Mouse (Mus musculus) embryonic stem cell, embryonic (primary cell): ENCODE measurements around the gene Ddx47.

ENCODE experiments used
- CTCF ChIA-PET, 4 experiments: fragments of 300-600 bp in 2 of 4; fragments of 350-600 bp in 2 of 4; sonication (Branson Sonifier 250); formaldehyde crosslinking; loops; one replicate each; lab custom pipeline; 2022; ENCODE audit warnings: inconsistent platforms in 2 of 4; lab: Charles Lee
- POLR2A ChIA-PET, 4 experiments: fragments of 300-600 bp in 2 of 4; fragments of 350-600 bp in 2 of 4; sonication (Branson Sonifier 250); formaldehyde crosslinking; loops; one replicate each; lab custom pipeline; 2022; ENCODE audit warnings: antibody characterized with exemption in 4 of 4, inconsistent platforms in 1 of 4; lab: Charles Lee

The Ddx47 gene

DNA sequence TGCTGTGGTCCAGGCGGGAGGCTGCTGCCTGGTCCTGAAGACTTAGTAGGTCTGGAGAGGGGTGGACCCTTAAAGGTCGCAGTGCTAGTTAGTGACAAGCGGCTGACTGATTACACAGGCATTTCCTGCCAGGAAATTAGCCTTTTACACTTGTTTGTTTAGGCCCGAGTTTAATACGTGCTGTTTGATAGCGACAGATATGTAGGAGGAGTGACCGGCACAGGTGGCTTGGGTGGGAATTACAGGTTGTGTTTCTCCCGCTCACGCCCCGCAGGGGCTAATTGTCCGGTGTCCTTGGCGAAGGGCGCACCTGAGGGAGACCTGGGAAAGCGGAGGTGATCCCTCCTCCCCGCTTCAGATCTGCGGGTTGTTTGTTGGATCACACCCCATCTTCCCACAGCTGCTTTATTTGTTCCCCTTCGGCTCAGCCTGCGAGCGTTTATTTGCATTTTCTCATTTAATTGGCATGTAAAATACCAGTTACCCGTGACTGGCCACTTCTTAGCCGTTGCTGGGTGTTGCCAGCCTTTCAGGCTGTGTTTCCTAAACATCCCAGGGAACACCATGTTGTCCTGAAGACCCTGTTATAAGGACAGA is 29.0 kb downstream of the Ddx47 start:
- POLR2A ChIA-PET, result interaction anchor here (0.5 to 11.3 kb wide), 56 partner anchors 8 to 1430 kb away, joined by 3 to 115 read pairs (median 5); partner anchors contain the start of genes Gprc5a (in 3 of the 4), Cdkn1b (in 2 of the 4), Apold1 (in 1 of the 4) and Gpr19 (in 1 of the 4)

DNA sequence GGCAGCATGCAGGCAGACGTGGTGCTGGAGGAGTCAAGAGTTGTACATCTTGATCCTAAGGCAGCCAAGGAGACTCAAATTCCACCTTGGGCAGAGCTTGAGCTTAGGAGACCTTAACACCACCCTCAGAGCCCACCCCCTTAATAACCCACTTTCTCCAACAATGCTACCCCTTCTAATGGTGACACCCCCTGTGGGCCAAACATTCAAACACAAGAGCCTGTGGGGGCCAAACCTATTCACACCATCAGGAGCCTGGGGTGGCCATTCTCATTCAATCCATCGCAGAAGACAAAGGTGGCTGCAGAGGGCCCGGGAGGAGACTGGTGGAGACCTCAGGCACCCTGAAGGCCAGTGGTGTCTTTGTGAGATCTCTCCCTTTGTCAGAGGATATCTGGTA is 30.5 kb downstream of the Ddx47 start:
- ChIA-PET CTCF (interaction anchor here in 1 of 4 experiments (0.8 kb wide), 1 partner anchor 30 kb away, joined by 3 read pairs; no protein-coding TSS in a partner anchor), POLR2A (interaction anchor here in 3 of 4 experiments (0.6 to 11.3 kb wide), 29 partner anchors 7 to 236 kb away, joined by 3 to 115 read pairs (median 6); partner anchors contain the start of genes Gprc5a (in 3 of the 3) and Cdkn1b (in 1 of the 3))

More for the DNA sequence above, 29.0 kb downstream of the Ddx47 start:
- CTCF ChIA-PET, result interaction anchor here (0.5 to 1.6 kb wide), 8 partner anchors 15 to 1350 kb away, joined by 3 to 9 read pairs (median 4); no protein-coding TSS in a partner anchor

- CTCF ChIA-PET, result no interaction called here
- POLR2A ChIA-PET, result interaction anchor here (0.6 to 11.3 kb wide), 6 partner anchors 12 to 24 kb away, joined by 3 to 115 read pairs (median 4); partner anchors contain the start of gene Gprc5a (in 1 of the 4)
Measured at GRCm38 (mm10) chr6:135047276-135047675, 35.9 kb downstream of the Ddx47 start.

DNA sequence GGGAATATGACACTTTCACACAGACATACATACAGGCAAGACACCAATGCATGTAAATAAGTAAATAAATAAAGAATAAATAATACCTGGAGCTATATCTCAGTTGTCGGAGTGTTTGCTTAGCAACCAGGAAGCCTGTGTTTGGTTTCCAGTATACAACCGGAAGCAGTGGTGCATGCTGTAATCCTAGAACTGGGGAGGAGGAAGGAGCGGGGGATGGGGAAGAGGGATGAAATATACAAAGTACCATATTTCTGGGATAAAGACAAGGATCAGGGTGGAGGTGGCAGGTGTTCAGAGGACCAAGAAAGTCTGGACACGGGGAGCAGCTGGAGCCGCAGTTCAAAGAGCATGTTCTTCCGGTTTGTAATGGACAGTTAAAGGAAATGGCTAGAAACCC is 37.1 kb downstream of the Ddx47 start:
- ChIA-PET CTCF (no interaction called here), POLR2A (interaction anchor here in 1 of 4 experiments (0.6 to 2.2 kb wide), 7 partner anchors 8 to 120 kb away, joined by 3 to 11 read pairs (median 3); partner anchors contain the start of gene Apold1)

GRCm38 (mm10) chr6:135048956-135049355 is 37.5 kb downstream of the Ddx47 start:
- ChIA-PET POLR2A (interaction anchor here in 1 of 4 experiments (0.6 to 2.2 kb wide), 7 partner anchors 9 to 121 kb away, joined by 3 to 11 read pairs (median 3); partner anchors contain the start of gene Apold1), CTCF (no interaction called here)

- CTCF ChIA-PET, result interaction anchor here in 1 of 4 experiments (1.1 to 1.4 kb wide), 2 partner anchors 27 to 91 kb away, joined by 3 read pairs; no protein-coding TSS in a partner anchor
Measured at GRCm38 (mm10) chr6:135053789-135054188, 42.4 kb downstream of the Ddx47 start.

DNA sequence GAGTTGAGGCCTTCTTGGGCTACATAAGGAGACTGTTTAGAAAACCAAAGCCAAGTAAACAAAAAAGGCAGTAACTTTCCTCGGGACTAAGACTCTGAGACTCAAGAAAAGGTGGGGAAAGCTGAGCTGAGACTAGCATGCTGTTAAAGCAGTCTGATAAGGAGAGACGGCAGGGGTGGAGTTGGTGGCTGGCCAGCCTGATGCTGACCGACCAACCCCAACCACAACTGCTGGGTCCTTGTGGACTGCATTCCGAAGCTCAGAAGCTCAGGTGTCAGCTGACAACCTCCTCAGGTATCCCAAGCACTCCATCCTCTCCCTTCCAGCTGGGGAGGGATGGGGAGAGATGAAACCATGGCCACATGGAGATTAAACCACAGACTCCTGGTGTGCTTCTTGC is 44.5 kb downstream of the Ddx47 start:
- ChIA-PET CTCF (interaction anchor here in 2 of 4 experiments (0.6 to 0.8 kb wide), 2 partner anchors 29 to 262 kb away, joined by 3 read pairs; no protein-coding TSS in a partner anchor), POLR2A (interaction anchor here in 3 of 4 experiments (1.0 to 6.8 kb wide), 8 partner anchors 9 to 38 kb away, joined by 3 to 63 read pairs (median 5); partner anchors contain the start of gene Gprc5a (in 2 of the 3))

More at GRCm38 (mm10) chr6:135053789-135054188, 42.4 kb downstream of the Ddx47 start:
- POLR2A ChIA-PET, result interaction anchor here (0.5 to 6.8 kb wide), 10 partner anchors 9 to 197 kb away, joined by 3 to 63 read pairs (median 3); partner anchors contain the start of gene Gprc5a (in 1 of the 4)

GRCm38 (mm10) chr6:135060728-135061127 is 49.3 kb downstream of the Ddx47 start:
- CTCF ChIA-PET, result interaction anchor here in 3 of 4 experiments (0.7 to 2.2 kb wide), 3 partner anchors 16 to 34 kb away, joined by 3 to 4 read pairs (median 4); no protein-coding TSS in a partner anchor
- POLR2A ChIA-PET, result interaction anchor here in 2 of 4 experiments (0.7 to 2.2 kb wide), 8 partner anchors 8 to 35 kb away, joined by 3 to 16 read pairs (median 4); no protein-coding TSS in a partner anchor

- CTCF ChIA-PET, result interaction anchor here in 1 of 4 experiments (0.9 kb wide), 1 partner anchor 14 kb away, joined by 4 read pairs; no protein-coding TSS in a partner anchor
- POLR2A ChIA-PET, result interaction anchor here (0.6 to 6.3 kb wide), 23 partner anchors 9 to 205 kb away, joined by 3 to 59 read pairs (median 5); no protein-coding TSS in a partner anchor
Measured at GRCm38 (mm10) chr6:135064621-135065020, 53.2 kb downstream of the Ddx47 start.

DNA sequence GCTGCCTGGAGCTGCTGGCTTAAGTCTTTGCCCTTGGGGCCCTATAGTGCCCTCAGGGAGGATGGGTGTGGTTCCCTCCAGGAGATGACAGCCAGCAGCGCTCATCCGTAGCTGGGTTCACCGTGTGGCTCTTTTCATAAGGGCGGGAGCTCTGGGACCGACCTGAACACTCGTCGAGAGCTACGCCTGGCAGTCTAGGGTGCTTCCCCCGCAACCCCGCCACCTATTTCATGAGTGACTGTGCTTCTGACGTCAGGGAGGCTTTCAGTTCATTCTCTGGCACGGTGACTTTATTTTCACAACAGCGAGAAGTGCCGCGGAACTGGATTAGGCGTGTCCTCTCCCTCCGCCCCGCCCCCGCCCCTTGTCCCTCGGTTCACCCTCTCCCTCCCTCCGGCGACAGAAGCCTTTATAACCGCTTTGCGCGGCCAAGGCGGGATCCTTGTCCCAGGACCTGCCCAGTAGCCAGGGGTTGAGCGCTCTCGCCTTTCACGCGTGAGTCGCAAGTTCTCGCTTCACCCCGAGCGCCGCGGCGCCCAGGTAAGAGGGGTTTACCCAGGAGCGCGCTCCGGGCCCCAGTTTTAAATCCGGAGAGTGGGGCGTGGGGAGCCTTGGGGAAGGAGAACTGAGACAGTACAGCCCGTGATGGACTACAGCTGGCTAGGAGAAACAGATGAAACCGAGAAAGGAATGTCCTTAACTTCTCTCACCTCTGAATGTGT is 54.0 kb downstream of the Ddx47 start, which contains the start of gene Gprc5a:
Gene Gprc5a, plus strand, starts transcription at position 416 of the 722 bp plus-strand sequence.
- POLR2A ChIA-PET, result interaction anchor here (0.6 to 6.3 kb wide), 25 partner anchors 9 to 204 kb away, joined by 3 to 59 read pairs (median 5); partner anchors contain the start of gene Cdkn1b (in 1 of the 4)
- CTCF ChIA-PET, result interaction anchor here in 2 of 4 experiments (0.5 to 0.9 kb wide), 3 partner anchors 13 to 118 kb away, joined by 3 to 4 read pairs (median 3); no protein-coding TSS in a partner anchor

- ChIA-PET POLR2A (interaction anchor here (0.6 to 6.3 kb wide), 4 partner anchors 25 to 184 kb away, joined by 3 to 59 read pairs (median 20); no protein-coding TSS in a partner anchor), CTCF (interaction anchor here in 1 of 4 experiments (0.9 kb wide), 1 partner anchor 86 kb away, joined by 3 read pairs; the partner anchor contains the start of gene Apold1)
Measured at GRCm38 (mm10) chr6:135066795-135067445, 55.5 kb downstream of the Ddx47 start.

GRCm38 (mm10) chr6:135068221-135068620 is 56.8 kb downstream of the Ddx47 start:
- ChIA-PET POLR2A (interaction anchor here in 3 of 4 experiments (0.8 to 6.3 kb wide), 5 partner anchors 26 to 165 kb away, joined by 3 to 59 read pairs (median 3); no protein-coding TSS in a partner anchor), CTCF (no interaction called here)

- ChIA-PET CTCF (interaction anchor here in 1 of 4 experiments (1.5 kb wide), 1 partner anchor 9 kb away, joined by 4 read pairs; no protein-coding TSS in a partner anchor), POLR2A (interaction anchor here in 3 of 4 experiments (0.6 to 3.6 kb wide), 16 partner anchors 9 to 86 kb away, joined by 3 to 38 read pairs (median 4); no protein-coding TSS in a partner anchor)
Measured at GRCm38 (mm10) chr6:135069856-135070255, 58.4 kb downstream of the Ddx47 start.

GRCm38 (mm10) chr6:135070347-135070746 is 58.9 kb downstream of the Ddx47 start:
- CTCF ChIA-PET, result interaction anchor here in 3 of 4 experiments (0.6 to 1.6 kb wide), 3 partner anchors 8 to 44 kb away, joined by 3 to 4 read pairs (median 3); no protein-coding TSS in a partner anchor
- POLR2A ChIA-PET, result interaction anchor here (0.6 to 3.6 kb wide), 26 partner anchors 9 to 151 kb away, joined by 3 to 38 read pairs (median 4); partner anchors contain the start of genes Cdkn1b (in 1 of the 4) and Ddx47 (in 1 of the 4)
